Mouse (Mus musculus): ENCODE results near the gene 2310022B05Rik.

GRCm38 (mm10) chr8:124643540-124644339, 19.4 kb downstream of the 2310022B05Rik start:
- TF ChIP-seq POLR2A (IDR thresholded peaks at IDR 0.05; ENCODE audit: low read depth, low read length) (no peak), CTCF (IDR thresholded peaks at IDR 0.05; ENCODE audit: extremely low read depth, insufficient read depth, insufficient read length, insufficient replicate concordance) (no peak)

All from spleen, adult 2 months (tissue).